Mouse (Mus musculus) myocyte (in vitro differentiated cells): Measurements from ENCODE around the gene Ccnd3. TPM values are rescaled to one million over a fixed set of nuclear protein-coding genes. Genes with fewer than 3 reads are reported as not detected.
A peak's percentile ranks its signal among the peaks of the same experiment; 100 is the strongest.

Experiments used
- H3K27me3 ChIP-seq: one replicate; pipeline ENCODE4 v1.6.1; 2011; ENCODE audit not compliant: control insufficient read depth, insufficient read depth, insufficient read length
- H3K36me3 ChIP-seq: one replicate; pipeline ENCODE4 v1.6.1; 2011; ENCODE audit not compliant: control insufficient read depth, insufficient read depth
- H3K4me2 ChIP-seq: one replicate; pipeline ENCODE4 v1.6.1; 2011; ENCODE audit warnings: low read depth, control low read depth
- H3K4me3 ChIP-seq: one replicate; pipeline ENCODE4 v1.5.1; 2011; ENCODE audit warnings: mild to moderate bottlenecking, control low read depth, moderate library complexity
- H3K79me2 ChIP-seq: one replicate; pipeline ENCODE4 v1.6.1; 2011; ENCODE audit not compliant: control insufficient read depth, insufficient read depth
- H3ac ChIP-seq: one replicate; pipeline ENCODE4 v1.6.1; 2011; ENCODE audit not compliant: control insufficient read depth, insufficient read length
- CEBPB ChIP-seq: IDR thresholded peaks from 2 replicates; pipeline ENCODE4 v1.6.1; 2011; ENCODE audit warnings: mild to moderate bottlenecking, moderate library complexity; ENCODE audit not compliant: poor library complexity, insufficient read depth, severe bottlenecking
- E2F4 ChIP-seq: IDR thresholded peaks from one replicate; pipeline ENCODE4 v1.6.1; 2011; ENCODE audit warnings: mild to moderate bottlenecking, control low read depth, moderate library complexity; ENCODE audit not compliant: insufficient read depth
- MAX ChIP-seq: IDR thresholded peaks from one replicate; pipeline ENCODE4 v1.6.1; 2011; ENCODE audit warnings: low read depth, mild to moderate bottlenecking, control low read depth
- MYOD1 ChIP-seq, 3 experiments: IDR thresholded peaks; one replicate each; pipeline ENCODE4 v1.6.1; 2011; ENCODE audit warnings: control low read depth in 2 of 3, low read depth in 2 of 3, mild to moderate bottlenecking in 2 of 3, moderate library complexity in 1 of 3; ENCODE audit not compliant: insufficient read length in 2 of 3, control insufficient read depth in 1 of 3
- MYOG ChIP-seq, 3 experiments: IDR thresholded peaks; one replicate each; pipeline ENCODE4 v1.6.1; 2011; ENCODE audit warnings: control low read depth in 2 of 3, low read depth in 2 of 3, mild to moderate bottlenecking in 2 of 3; ENCODE audit not compliant: insufficient read length in 2 of 3, control insufficient read depth in 1 of 3, insufficient read depth in 1 of 3
- POLR2A ChIP-seq: IDR thresholded peaks from one replicate; pipeline ENCODE4 v1.6.1; 2011; ENCODE audit warnings: low read depth, mild to moderate bottlenecking, control low read depth, moderate library complexity; ENCODE audit not compliant: insufficient read length
- POLR2AphosphoS2 ChIP-seq: IDR thresholded peaks from one replicate; pipeline ENCODE4 v1.6.1; 2011; ENCODE audit warnings: low read depth, control low read depth; ENCODE audit not compliant: insufficient read length
- REST ChIP-seq: IDR thresholded peaks from one replicate; pipeline ENCODE4 v1.6.1; 2011; ENCODE audit warnings: mild to moderate bottlenecking, control low read depth, moderate library complexity; ENCODE audit not compliant: insufficient read depth, insufficient read length
- SRF ChIP-seq: IDR thresholded peaks from one replicate; pipeline ENCODE4 v1.6.1; 2011; ENCODE audit warnings: low read depth; ENCODE audit not compliant: control insufficient read depth, insufficient read length
- TCF12 ChIP-seq: IDR thresholded peaks from one replicate; pipeline ENCODE4 v1.6.1; 2011; ENCODE audit warnings: mild to moderate bottlenecking, control low read depth; ENCODE audit not compliant: poor library complexity, insufficient read depth, severe bottlenecking
- TCF3 ChIP-seq: IDR thresholded peaks from one replicate; pipeline ENCODE4 v1.6.1; 2011; ENCODE audit warnings: low read depth, control low read depth; ENCODE audit not compliant: insufficient read length
- USF1 ChIP-seq: IDR thresholded peaks from one replicate; pipeline ENCODE4 v1.6.1; 2011; ENCODE audit warnings: low read depth, mild to moderate bottlenecking, control low read depth, moderate library complexity
- polyA plus RNA-seq: library from polyadenylated mRNA; unstranded; fragments of >200 nt; fragmentation: generic; extraction: Trizol; gene quantifications from one replicate; pipeline ENCODE4 v1.2.1, GENCODE M21; 2012; ENCODE audit warnings: missing spikeins

Ccnd3 gene
- polyA plus RNA-seq, 1 experiment, result 858 TPM

DNA sequence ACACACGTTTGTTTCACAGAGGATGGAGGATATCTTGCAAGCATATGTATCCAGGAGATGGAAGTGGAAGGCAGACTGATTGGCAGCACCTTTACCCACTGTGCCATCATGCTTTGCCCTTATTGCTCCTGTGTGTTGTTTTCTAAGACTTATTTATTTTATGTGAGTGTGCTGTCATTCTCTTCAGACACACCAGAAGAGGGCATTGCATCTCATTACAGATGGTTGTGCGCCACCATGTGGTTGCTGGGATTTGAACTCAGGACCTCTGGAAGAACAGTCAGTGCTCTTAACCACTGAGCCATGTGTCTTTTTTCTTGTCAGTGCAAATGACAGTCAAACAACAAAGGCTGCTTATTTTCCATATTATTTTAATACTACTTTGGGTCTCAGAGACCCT, 122.9 kb downstream of the Ccnd3 start:
- H3K4me3 ChIP-seq, result peak overlapping the region; percentile 53
- no peaks in the 10 kb centered on the region for H3K27me3 ChIP-seq
- H3ac ChIP-seq, result no peak overlapping the region
- H3K36me3 ChIP-seq, result peaks cover 20% of the 10 kb centered on the region
- TF ChIP-seq REST (no peak), CEBPB (no peak), SRF (no peak), MYOG (IDR thresholded peaks at IDR 0.05; ENCODE audit: control insufficient read depth in 1 of 3, insufficient read depth in 1 of 3, insufficient read length in 2 of 3, low read depth in 2 of 3) (no peak), MYOD1 (IDR thresholded peaks at IDR 0.05; ENCODE audit: control insufficient read depth in 1 of 3, insufficient read length in 2 of 3, low read depth in 2 of 3) (no peak)
- peaks cover 3% of the 10 kb centered on the region for H3K79me2 ChIP-seq
- H3K4me2 ChIP-seq, result peak overlapping the region; percentile 91

GRCm38 (mm10) chr17:47628851-47629676, 124.2 kb downstream of the Ccnd3 start:
- peak overlapping the region; percentile 46 for H3ac ChIP-seq
- H3K36me3 ChIP-seq, result peaks cover 14% of the 10 kb centered on the region
- peak; percentile 16 for TF ChIP-seq TCF12
- TF ChIP-seq MYOG (IDR thresholded peaks at IDR 0.05; ENCODE audit: control insufficient read depth in 1 of 3, insufficient read depth in 1 of 3, insufficient read length in 2 of 3, low read depth in 2 of 3), result peak in 1 of 3 experiments; percentile 42
- TF ChIP-seq MYOD1 (IDR thresholded peaks at IDR 0.05; ENCODE audit: control insufficient read depth in 1 of 3, insufficient read length in 2 of 3, low read depth in 2 of 3), result peak in 2 of 3 experiments; percentile 35 to 60
- TF ChIP-seq TCF3, result no peak
- peak; percentile 57; the same call in 1 of the 2 replicates for TF ChIP-seq CEBPB
- TF ChIP-seq POLR2A, result no peak
- peak; percentile 76 for TF ChIP-seq POLR2AphosphoS2
- no peaks in the 10 kb centered on the region for H3K27me3 ChIP-seq
- H3K4me3 ChIP-seq, result peak overlapping the region; percentile 53
- H3K4me2 ChIP-seq, result peak overlapping the region; percentile 91
- peaks cover 3% of the 10 kb centered on the region for H3K79me2 ChIP-seq

- Histone ChIP-seq H3K79me2 (peaks cover 3% of the 10 kb centered on the region), H3K4me2 (peak overlapping the region; percentile 89), H3K36me3 (peaks cover 11% of the 10 kb centered on the region), H3ac (peak overlapping the region; percentile 46), H3K4me3 (peak overlapping the region; percentile 53), H3K27me3 (no peaks in the 10 kb centered on the region)
- TF ChIP-seq MYOD1 (IDR thresholded peaks at IDR 0.05; ENCODE audit: control insufficient read depth in 1 of 3, insufficient read length in 2 of 3, low read depth in 2 of 3), result no peak
- TF ChIP-seq CEBPB, result no peak
- peak; percentile 42 for TF ChIP-seq E2F4
- no peak for TF ChIP-seq MAX
- TF ChIP-seq REST, result no peak
- no peak for TF ChIP-seq TCF12
- peak; percentile 34 for TF ChIP-seq POLR2A
- TF ChIP-seq SRF, result no peak
- TF ChIP-seq MYOG (IDR thresholded peaks at IDR 0.05; ENCODE audit: control insufficient read depth in 1 of 3, insufficient read depth in 1 of 3, insufficient read length in 2 of 3, low read depth in 2 of 3), result no peak
- no peak for TF ChIP-seq TCF3
Observed at GRCm38 (mm10) chr17:47629717-47630677, 125.1 kb downstream of the Ccnd3 start.

DNA sequence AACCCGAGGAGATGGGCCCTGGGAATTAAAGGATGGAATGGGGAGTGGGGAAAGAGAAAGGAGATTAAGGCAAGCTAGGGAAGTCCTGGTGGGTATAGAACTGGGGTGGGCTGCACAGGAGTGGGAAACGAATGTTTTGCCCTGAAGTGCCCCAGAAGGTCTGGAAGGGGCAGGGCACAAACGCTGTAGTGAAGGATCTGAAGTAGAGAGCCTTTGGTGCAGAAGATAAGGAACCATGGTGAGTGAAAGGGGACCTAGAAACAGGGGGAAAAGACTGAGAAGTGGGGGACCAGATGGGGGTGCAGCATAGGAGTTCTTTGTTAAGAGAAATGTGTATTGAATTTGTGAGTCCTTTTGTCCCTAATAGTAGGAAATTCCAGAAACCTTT, 125.8 kb downstream of the Ccnd3 start, which contains the start of gene Usp49:
Gene Usp49 (plus strand): TSS at position 13 of the 388 bp plus-strand sequence.
- Histone ChIP-seq H3K4me2 (peak within 1 kb of the TSS; percentile 89), H3K79me2 (peaks cover 3% of the 10 kb centered on the region), H3K4me3 (peak within 1 kb of the TSS; percentile 53), H3ac (peak within 1 kb of the TSS; percentile 46), H3K36me3 (peaks cover 6% of the 10 kb centered on the region), H3K27me3 (no peaks in the 10 kb centered on the region)
- no peak for TF ChIP-seq TCF3
- no peak for TF ChIP-seq MAX
- TF ChIP-seq E2F4, result no peak
- TF ChIP-seq POLR2AphosphoS2, result no peak
- no peak for TF ChIP-seq USF1
- no peak for TF ChIP-seq SRF
- no peak for TF ChIP-seq CEBPB
- TF ChIP-seq POLR2A, result no peak
- TF ChIP-seq REST, result no peak
- no peak for TF ChIP-seq MYOG (IDR thresholded peaks at IDR 0.05; ENCODE audit: control insufficient read depth in 1 of 3, insufficient read depth in 1 of 3, insufficient read length in 2 of 3, low read depth in 2 of 3)
- no peak for TF ChIP-seq TCF12
- no peak for TF ChIP-seq MYOD1 (IDR thresholded peaks at IDR 0.05; ENCODE audit: control insufficient read depth in 1 of 3, insufficient read length in 2 of 3, low read depth in 2 of 3)
